Comparison of ENCODE assay signal across 8 mouse cellular contexts in genomic region chr17:36957999-36958743, GRCm38 (mm10). TPM values are rescaled to one million over a fixed set of nuclear protein-coding genes. Genes with fewer than 3 reads are reported as not detected.
A peak's percentile ranks its signal among the peaks of the same experiment; 100 is the strongest.
DNase-seq lines count a peak whose midpoint lies in the region; ATAC-seq and TF ChIP-seq lines count a peak whose summit lies in the region.

Gene Znrd1 (minus strand): TSS chr17:36958559.
Gene Znrd1as (plus strand): TSS chr17:36958592.

- WGBS in kidney, embryonic 14.5 days, result under 1% methylated on average over 46 of the region's 46 CpGs
- WGBS in limb, embryonic 15.5 days, result under 1% methylated on average over 46 of the region's 46 CpGs

- H3K4me2 ChIP-seq in kidney, embryonic 14.5 days (replicated peaks; ENCODE audit: low read depth, low read length), result peak within 1 kb of the TSS; percentile 65
- H3K4me2 ChIP-seq in limb, embryonic 15.5 days, result peak within 1 kb of the TSS; percentile 72

- peak within 1 kb of the TSS; percentile 92 for H3K4me3 ChIP-seq in bone marrow macrophage, adult 2 months (ENCODE audit: insufficient read depth, low read length)
- peak within 1 kb of the TSS; percentile 60 for H3K4me3 ChIP-seq in embryonic fibroblast, embryonic 13.5 days (ENCODE audit: insufficient read depth, low read length)
- peak within 1 kb of the TSS; percentile 51 for H3K4me3 ChIP-seq in kidney, embryonic 14.5 days (ENCODE audit: low read length)
- peak within 1 kb of the TSS; percentile 67 for H3K4me3 ChIP-seq in limb, embryonic 15.5 days

- peak; percentile 97 for ATAC-seq in kidney, embryonic 14.5 days (ENCODE audit: low FRiP score, low TSS enrichment)
- peak; percentile 95 for ATAC-seq in limb, embryonic 15.5 days (ENCODE audit: insufficient number of reproducible peaks, low FRiP score, low TSS enrichment, low read depth)

- no peak for TF ChIP-seq POLR2A in bone marrow macrophage, adult 2 months (IDR thresholded peaks at IDR 0.05; ENCODE audit: borderline replicate concordance, low read depth, low read length)
- TF ChIP-seq POLR2A in embryonic fibroblast, embryonic 13.5 days (IDR thresholded peaks at IDR 0.05; ENCODE audit: low read depth, low read length), result peak; percentile 75

- DNase-seq in A20 (ENCODE audit: low read depth, low spot score), result peak; percentile 96
- peak; percentile 96 for DNase-seq in heart, adult 9 months (ENCODE audit: low spot score in 2 of 2)
- peak; percentile 82 to 88 for DNase-seq in monocyte, adult 2 months (ENCODE audit: low read depth in 1 of 2, low spot score in 2 of 2)
- DNase-seq in spleen, postnatal 36 days (ENCODE audit: low spot score in 2 of 2), result peak; percentile 87 to 90

- H3K9me3 ChIP-seq in kidney, embryonic 14.5 days (ENCODE audit: control insufficient read depth, low read length), result no peaks in the 10 kb centered on the region
- H3K9me3 ChIP-seq in limb, embryonic 15.5 days, result no peaks in the 10 kb centered on the region

- 0 out of 2 replicates have a peak, but pooled peaks have one; percentile 13 for TF ChIP-seq CTCF in bone marrow macrophage, adult 2 months (IDR thresholded peaks at IDR 0.05; ENCODE audit: low read depth, low read length)
- no peak for TF ChIP-seq CTCF in embryonic fibroblast, embryonic 13.5 days (IDR thresholded peaks at IDR 0.05; ENCODE audit: borderline replicate concordance, insufficient read depth, low read length)

- H3K9ac ChIP-seq in kidney, embryonic 14.5 days (ENCODE audit: low read depth, low read length), result peak within 1 kb of the TSS; percentile 55
- peak within 1 kb of the TSS; percentile 73 for H3K9ac ChIP-seq in limb, embryonic 15.5 days

- H3K36me3 ChIP-seq in kidney, embryonic 14.5 days (ENCODE audit: control insufficient read depth, insufficient read depth, low read length), result peaks cover 20% of the 10 kb centered on the region
- peaks cover 20% of the 10 kb centered on the region for H3K36me3 ChIP-seq in limb, embryonic 15.5 days

- H3K4me1 ChIP-seq in bone marrow macrophage, adult 2 months (ENCODE audit: control insufficient read depth, insufficient read depth, low read length), result peaks cover 4% of the 10 kb centered on the region
- 0 out of 2 replicates have a peak, but pooled peaks cover 3% of the 10 kb centered on the region for H3K4me1 ChIP-seq in embryonic fibroblast, embryonic 13.5 days (ENCODE audit: control insufficient read depth, insufficient read depth, low read length)
- H3K4me1 ChIP-seq in kidney, embryonic 14.5 days (ENCODE audit: control insufficient read depth, insufficient read depth, low read length), result 0 out of 2 replicates have a peak, but pooled peaks cover 5% of the 10 kb centered on the region
- peaks cover 14% of the 10 kb centered on the region for H3K4me1 ChIP-seq in limb, embryonic 15.5 days

- H3K27me3 ChIP-seq in kidney, embryonic 14.5 days (ENCODE audit: control insufficient read depth, insufficient read depth, low read length), result no peaks in the 10 kb centered on the region
- H3K27me3 ChIP-seq in limb, embryonic 15.5 days, result no peaks in the 10 kb centered on the region

- H3K27ac ChIP-seq in bone marrow macrophage, adult 2 months (ENCODE audit: insufficient read depth, low read depth, low read length), result peak within 1 kb of the TSS; percentile 36
- H3K27ac ChIP-seq in embryonic fibroblast, embryonic 13.5 days (ENCODE audit: insufficient read depth, low read length), result peak within 1 kb of the TSS; percentile 61
- H3K27ac ChIP-seq in kidney, embryonic 14.5 days (ENCODE audit: low read depth, low read length), result peak within 1 kb of the TSS; percentile 64; the same call in 1 of the 2 replicates
- H3K27ac ChIP-seq in limb, embryonic 15.5 days, result peak within 1 kb of the TSS; percentile 86

RNA-seq across cellular contexts. Expression of gene Znrd1, which starts in this region (rescaled TPM):
- polyA plus RNA-seq in bone marrow macrophage, adult 2 months (2012; ENCODE audit: insufficient read depth, insufficient read length, missing spikeins), result 50.1 and 70.8 TPM in 2 replicates
- 37.8 and 55.0 TPM in 2 replicates for polyA plus RNA-seq in embryonic fibroblast, embryonic 13.5 days (2011; ENCODE audit: insufficient read length, low read depth, missing spikeins)
- 97.6 and 130 TPM in 2 replicates for polyA plus RNA-seq in kidney, embryonic 14.5 days (2014; fragmentation: Nextera tagmentation; extraction: Ambion mirVana)
- 83.5 and 97.9 TPM in 2 replicates for polyA plus RNA-seq in limb, embryonic 15.5 days (2015; fragmentation: Nextera tagmentation; extraction: Ambion mirVana)

RNA-seq across cellular contexts. Expression of gene Znrd1as, which starts in this region (rescaled TPM):
- 7.9 and 10.4 TPM in 2 replicates for polyA plus RNA-seq in bone marrow macrophage, adult 2 months (2012; ENCODE audit: insufficient read depth, insufficient read length, missing spikeins)
- 9.0 and 11.6 TPM in 2 replicates for polyA plus RNA-seq in embryonic fibroblast, embryonic 13.5 days (2011; ENCODE audit: insufficient read length, low read depth, missing spikeins)
- 6.6 and 10.3 TPM in 2 replicates for polyA plus RNA-seq in kidney, embryonic 14.5 days (2014; fragmentation: Nextera tagmentation; extraction: Ambion mirVana)
- 5.5 and 5.9 TPM in 2 replicates for polyA plus RNA-seq in limb, embryonic 15.5 days (2015; fragmentation: Nextera tagmentation; extraction: Ambion mirVana)

Comparison
In these comparisons a context has a peak if more than half of its experiments do, and no peak if none do; other contexts are left out.
1. Peak in every context shown above with its lines: DNase-seq, ATAC-seq, H3K4me3 ChIP-seq and H3K27ac ChIP-seq.
2. H3K27ac ChIP-seq: peak in every context shown above with its lines; median percentile 86 in limb, embryonic 15.5 days; 64 in kidney, embryonic 14.5 days; 61 in embryonic fibroblast, embryonic 13.5 days; 36 in bone marrow macrophage, adult 2 months.